Mouse (Mus musculus) intestine, embryonic 16.5 days (tissue): ENCODE measurements around the gene Hspb3. TPM values are rescaled to one million over a fixed set of nuclear protein-coding genes. Genes with fewer than 3 reads are reported as not detected.

Experiments
- ATAC-seq: fragments of 200-750 bp; cut with Nextera tagmentation; 2 replicates; pipeline ENCODE4 v1.8.0; 2017; ENCODE audit warnings: moderate TSS enrichment, moderate library complexity
- H3K27ac ChIP-seq: fragments of 300-500 bp; sonication (generic); 2 replicates; pipeline ENCODE4 v1.5.1; 2014; ENCODE audit warnings: mild to moderate bottlenecking, low read length
- H3K27me3 ChIP-seq: fragments of 300-500 bp; sonication (generic); replicated peaks from 2 replicates; pipeline ENCODE4 v1.6.1; 2014; ENCODE audit warnings: low read length, control low read depth, mixed read lengths; ENCODE audit not compliant: control insufficient read depth, insufficient read depth
- H3K36me3 ChIP-seq: fragments of 300-500 bp; sonication (generic); 2 replicates; pipeline ENCODE4 v1.6.1; 2014; ENCODE audit warnings: low read length, control low read depth; ENCODE audit not compliant: control insufficient read depth, insufficient read depth
- H3K4me1 ChIP-seq: fragments of 300-500 bp; sonication (generic); 2 replicates; pipeline ENCODE4 v1.6.1; 2014; ENCODE audit warnings: low read length, control low read depth, mixed read lengths; ENCODE audit not compliant: control insufficient read depth, insufficient read depth
- H3K4me2 ChIP-seq: fragments of 300-500 bp; sonication (generic); 2 replicates; pipeline ENCODE4 v1.6.1; 2014; ENCODE audit warnings: low read depth, low read length, control low read depth
- H3K4me3 ChIP-seq: fragments of 300-500 bp; sonication (generic); 2 replicates; pipeline ENCODE4 v1.5.1; 2014; ENCODE audit warnings: mild to moderate bottlenecking, low read length
- H3K9ac ChIP-seq: fragments of 300-500 bp; sonication (generic); 2 replicates; pipeline ENCODE4 v1.6.1; 2014; ENCODE audit warnings: low read depth, low read length
- H3K9me3 ChIP-seq: fragments of 300-500 bp; sonication (generic); 2 replicates; pipeline ENCODE4 v1.6.1; 2016; ENCODE audit warnings: low read length, control low read depth; ENCODE audit not compliant: control insufficient read depth
- WGBS: fragments of 180-500 bp; shearing (Covaris S2); extraction: QIAGEN DNeasy Blood & Tissue Kit; methylation state at CpG from one replicate; pipeline ENCODE4 v1.1.7; 2014; 5-methylcytosine and 5-hydroxymethylcytosine counted together
- polyA plus RNA-seq: library from polyadenylated mRNA; unstranded; fragments of >200 nt; fragmentation: Nextera tagmentation; extraction: Ambion mirVana; gene quantifications from 2 replicates; pipeline ENCODE4 v1.2.1, GENCODE M21; 2015

Hspb3 gene
- polyA plus RNA-seq, 1 experiment from 2014 or later: not detected

- H3K9me3 ChIP-seq: no peaks in the 10 kb centered on the region
- H3K27me3 ChIP-seq: no peaks in the 10 kb centered on the region
Observed at GRCm38 (mm10) chr13:113622122-113622864, 41.2 kb downstream of the Hspb3 start.

GRCm38 (mm10) chr13:113619003-113619402 is 44.5 kb downstream of the Hspb3 start:
- Histone ChIP-seq H3K4me3 (no peak overlapping the region), H3K9ac (no peak overlapping the region), H3K36me3 (no peaks in the 10 kb centered on the region), H3K27me3 (no peaks in the 10 kb centered on the region), H3K27ac (peak overlapping the region; percentile 45), H3K4me2 (no peak overlapping the region), H3K9me3 (no peaks in the 10 kb centered on the region), H3K4me1 (peaks cover 25% of the 10 kb centered on the region)
- 45% methylated on average over 9 of the region's 9 CpGs for WGBS
- peak; percentile 47 for ATAC-seq

More at GRCm38 (mm10) chr13:113622122-113622864, 41.2 kb downstream of the Hspb3 start:
- Histone ChIP-seq H3K9ac (no peak overlapping the region), H3K4me2 (no peak overlapping the region), H3K4me1 (peaks cover under 1% of the 10 kb centered on the region; the same call in 1 of the 2 replicates), H3K36me3 (no peaks in the 10 kb centered on the region), H3K4me3 (no peak overlapping the region), H3K27ac (no peak overlapping the region)
- WGBS: 38% methylated on average over 11 of the region's 11 CpGs
- ATAC-seq: no peak

GRCm38 (mm10) chr13:113617891-113618823 is 45.3 kb downstream of the Hspb3 start, which contains the start of gene Snx18:
Gene Snx18, minus strand, starts transcription at chr13:113618564.
- under 1% methylated on average over 106 of the region's 119 CpGs for WGBS
- no peaks in the 10 kb centered on the region for H3K9me3 ChIP-seq
- H3K4me2 ChIP-seq: peak within 1 kb of the TSS; percentile 83
- ATAC-seq: peak; percentile 86
- no peaks in the 10 kb centered on the region for H3K27me3 ChIP-seq
- peak within 1 kb of the TSS; percentile 96 for H3K9ac ChIP-seq
- H3K4me3 ChIP-seq: peak within 1 kb of the TSS; percentile 82
- peaks cover 33% of the 10 kb centered on the region for H3K4me1 ChIP-seq
- peak within 1 kb of the TSS; percentile 95 for H3K27ac ChIP-seq
- no peaks in the 10 kb centered on the region for H3K36me3 ChIP-seq

GRCm38 (mm10) chr13:113617338-113617890 is 46.1 kb downstream of the Hspb3 start:
- Histone ChIP-seq H3K27ac (peak overlapping the region; percentile 95), H3K4me1 (peaks cover 41% of the 10 kb centered on the region)

GRCm38 (mm10) chr13:113616751-113617337 is 46.6 kb downstream of the Hspb3 start:
- Histone ChIP-seq H3K9me3 (no peaks in the 10 kb centered on the region), H3K4me2 (peak overlapping the region; percentile 83), H3K36me3 (no peaks in the 10 kb centered on the region), H3K9ac (peak overlapping the region; percentile 96), H3K27ac (no peak overlapping the region), H3K4me1 (peaks cover 46% of the 10 kb centered on the region), H3K27me3 (no peaks in the 10 kb centered on the region), H3K4me3 (peak overlapping the region; percentile 82)
- ATAC-seq: no peak
- 61% methylated on average over 24 of the region's 24 CpGs for WGBS

More at GRCm38 (mm10) chr13:113617338-113617890, 46.1 kb downstream of the Hspb3 start:
- no peaks in the 10 kb centered on the region for H3K36me3 ChIP-seq
- H3K4me2 ChIP-seq: peak overlapping the region; percentile 83
- peak overlapping the region; percentile 82 for H3K4me3 ChIP-seq
- H3K9ac ChIP-seq: peak overlapping the region; percentile 96
- no peaks in the 10 kb centered on the region for H3K9me3 ChIP-seq
- no peak for ATAC-seq
- H3K27me3 ChIP-seq: no peaks in the 10 kb centered on the region
- 9% methylated on average over 49 of the region's 49 CpGs for WGBS

- no peaks in the 10 kb centered on the region for H3K36me3 ChIP-seq
- H3K27me3 ChIP-seq: no peaks in the 10 kb centered on the region
- peak overlapping the region; percentile 96 for H3K9ac ChIP-seq
- H3K9me3 ChIP-seq: no peaks in the 10 kb centered on the region
- H3K4me1 ChIP-seq: peaks cover 53% of the 10 kb centered on the region
- no peak for ATAC-seq
- peak overlapping the region; percentile 82 for H3K4me3 ChIP-seq
- 9% methylated on average over 8 of the region's 8 CpGs for WGBS
- peak overlapping the region; percentile 12 for H3K27ac ChIP-seq
- peak overlapping the region; percentile 83 for H3K4me2 ChIP-seq
Observed at GRCm38 (mm10) chr13:113615971-113616671, 47.4 kb downstream of the Hspb3 start.

- Histone ChIP-seq H3K4me1 (peaks cover 59% of the 10 kb centered on the region), H3K9ac (peak overlapping the region; percentile 96), H3K27me3 (no peaks in the 10 kb centered on the region), H3K9me3 (no peaks in the 10 kb centered on the region), H3K36me3 (no peaks in the 10 kb centered on the region), H3K4me3 (peak overlapping the region; percentile 82), H3K27ac (peak overlapping the region; percentile 56; the same call in 1 of the 2 replicates), H3K4me2 (peak overlapping the region; percentile 83)
- WGBS: under 1% methylated on average over 10 of the region's 10 CpGs
- ATAC-seq: 0 out of 2 replicates have a peak, but pooled peaks have one; percentile 6
Observed at GRCm38 (mm10) chr13:113615546-113615941, 47.9 kb downstream of the Hspb3 start.

GRCm38 (mm10) chr13:113614635-113615545 is 48.6 kb downstream of the Hspb3 start:
- Histone ChIP-seq H3K27ac (peak overlapping the region; percentile 56; the same call in 1 of the 2 replicates), H3K4me3 (peak overlapping the region; percentile 82), H3K4me2 (peak overlapping the region; percentile 83), H3K9ac (peak overlapping the region; percentile 96), H3K4me1 (peaks cover 64% of the 10 kb centered on the region), H3K27me3 (no peaks in the 10 kb centered on the region), H3K36me3 (no peaks in the 10 kb centered on the region), H3K9me3 (no peaks in the 10 kb centered on the region)
- WGBS: 11% methylated on average over 24 of the region's 24 CpGs
- ATAC-seq: peak; percentile 59
